Mouse (Mus musculus) neutrophil, adult 5-6 weeks (primary cell): ENCODE data around the gene Serf1. TPM values are rescaled to one million over a fixed set of nuclear protein-coding genes. Genes with fewer than 3 reads are reported as not detected.
"Not testable (repeated sequence)": the region's sequence is repeated elsewhere in the genome, so short reads cannot be mapped to it uniquely, and the experiment has no call there.

ENCODE experiments used
- ATAC-seq: fragments of 151-379, 151-347 bp; 2 replicates; pipeline ENCODE4 v1.8.0; 2017; ENCODE audit warnings: mild to moderate bottlenecking, moderate TSS enrichment; ENCODE audit not compliant: insufficient number of reproducible peaks, poor library complexity, low FRiP score, severe bottlenecking; ENCODE audit errors: extremely low read depth
- total RNA-seq: library from RNA; stranded (forward); fragments of 200-1000 nt; gene quantifications from 2 replicates; pipeline ENCODE4 v1.2.3, GENCODE M21; 2017

Gene Serf1
- total RNA-seq = 3.5 and 3.6 TPM in 2 replicates

DNA sequence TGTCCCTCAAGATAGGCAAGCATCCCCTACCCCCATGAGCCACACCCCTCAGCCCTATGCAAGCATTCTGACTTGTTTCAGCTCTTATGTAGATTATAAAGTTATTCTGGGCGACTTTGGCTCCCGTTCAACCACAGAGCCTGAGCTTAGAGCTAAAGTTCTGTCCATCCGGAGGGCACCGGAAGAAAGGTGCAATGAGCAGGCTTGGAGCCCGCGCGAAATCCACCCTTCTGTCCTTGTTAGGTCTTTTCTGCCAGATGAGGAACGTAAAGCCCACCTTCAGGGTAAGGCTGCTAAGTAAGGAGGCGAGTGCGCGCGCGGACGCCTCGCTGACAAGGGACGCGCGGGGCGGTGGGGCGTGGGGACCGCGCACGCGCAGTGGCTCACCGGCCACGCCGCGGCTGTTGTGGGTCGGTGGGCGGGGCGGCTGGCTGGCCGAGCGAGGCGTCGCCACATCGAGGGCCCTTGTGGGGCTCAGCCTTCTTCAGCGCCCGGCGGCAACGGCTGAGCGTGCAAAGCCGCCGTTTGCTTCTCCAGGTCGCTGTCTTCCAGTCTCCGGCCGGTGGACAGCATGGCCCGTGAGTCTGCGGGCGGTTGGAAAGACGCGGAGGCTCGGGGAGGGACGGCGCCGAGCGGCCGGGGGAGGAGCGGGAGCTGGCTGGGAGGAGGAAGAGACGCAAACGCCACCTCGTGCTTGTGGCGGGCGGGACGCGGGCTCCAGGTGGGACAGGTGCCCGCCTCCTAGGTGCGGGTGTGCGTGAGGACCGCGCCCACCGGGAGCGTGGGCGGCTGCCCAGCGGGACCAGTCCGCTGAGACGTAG lies at the start of gene Serf1:
Serf1 (plus strand) TSS at position 361 of the 821 bp plus-strand sequence.
- peak; percentile 11 for ATAC-seq

DNA sequence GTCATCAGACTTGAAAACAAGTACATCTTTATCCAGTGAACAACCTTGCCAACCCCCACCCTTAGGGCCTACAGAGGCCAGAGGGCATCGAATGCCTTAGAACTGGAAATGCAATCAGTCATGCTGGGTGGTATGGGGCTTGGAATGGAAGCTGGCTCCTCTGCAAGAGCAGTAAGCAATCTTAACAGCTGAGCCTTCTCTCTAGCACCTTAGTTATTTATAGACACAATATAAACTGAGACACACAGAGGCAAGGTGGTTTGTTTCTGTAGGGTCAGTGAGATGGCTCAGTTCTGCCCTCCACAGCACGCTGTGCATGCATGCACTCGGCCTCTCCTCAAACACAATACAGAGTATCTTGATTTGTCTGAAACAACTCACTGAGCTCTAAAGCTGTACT lies 43.9 kb upstream of the Serf1 start:
- no peak for ATAC-seq

DNA sequence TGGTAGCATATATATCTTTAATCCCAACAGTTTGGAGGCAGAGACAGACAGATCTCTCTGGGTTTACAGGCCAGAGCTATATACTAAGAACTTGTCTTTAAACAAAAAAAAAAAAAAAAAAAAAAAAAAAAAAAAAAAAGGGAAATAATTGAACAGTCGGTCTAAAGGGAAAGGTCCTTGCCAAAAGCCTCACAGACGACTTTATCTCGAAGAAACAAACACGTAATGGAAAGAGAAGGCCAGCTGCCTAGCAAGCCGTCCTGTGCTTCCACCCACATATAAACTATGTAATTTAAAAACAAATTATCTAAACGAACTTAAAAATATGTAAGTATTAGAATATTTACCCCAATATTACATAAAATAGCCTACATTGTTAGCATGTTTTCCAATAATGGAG lies 40.0 kb upstream of the Serf1 start:
- ATAC-seq = no peak

DNA sequence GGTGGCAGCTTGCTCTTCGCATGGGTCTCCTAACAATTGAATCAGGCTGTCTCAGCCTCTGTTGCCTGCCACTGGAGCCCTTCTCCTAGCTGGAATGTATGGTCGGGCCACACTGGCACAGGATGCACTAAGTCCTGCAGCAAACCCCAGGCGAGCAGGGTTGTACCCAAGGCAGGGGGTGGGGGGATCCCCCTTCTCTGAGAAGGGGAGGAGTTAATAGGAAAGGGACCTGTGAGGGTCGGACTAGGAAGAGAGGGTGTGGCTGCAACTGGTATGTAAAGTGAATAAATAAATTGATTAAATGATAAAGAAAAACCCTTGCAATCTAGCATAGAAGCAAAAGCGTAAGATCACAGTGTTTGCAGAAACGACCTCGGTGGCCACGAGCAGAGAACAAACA lies 36.3 kb upstream of the Serf1 start:
- no peak for ATAC-seq

DNA sequence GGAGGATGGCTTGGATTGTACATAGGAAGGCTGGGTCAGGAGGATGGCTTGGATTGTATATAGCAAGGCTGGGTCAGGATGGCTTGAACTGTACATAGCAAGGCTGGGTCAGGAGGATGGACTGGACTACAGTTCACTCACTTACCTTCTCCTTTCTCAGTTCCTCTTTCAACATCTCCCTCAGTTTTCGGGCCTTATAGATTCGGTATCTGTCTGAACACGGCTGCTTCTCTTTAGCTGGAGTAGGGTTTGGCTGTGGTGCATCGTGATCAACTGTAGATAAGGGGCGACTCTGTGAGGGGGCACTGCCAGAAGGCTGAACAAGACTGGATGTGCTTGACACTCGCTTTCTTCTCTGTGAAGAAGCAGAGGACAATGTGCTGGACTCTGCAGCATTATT lies 9.0 kb upstream of the Serf1 start:
- peak; percentile 23; the same call in 1 of the 2 replicates for ATAC-seq

DNA sequence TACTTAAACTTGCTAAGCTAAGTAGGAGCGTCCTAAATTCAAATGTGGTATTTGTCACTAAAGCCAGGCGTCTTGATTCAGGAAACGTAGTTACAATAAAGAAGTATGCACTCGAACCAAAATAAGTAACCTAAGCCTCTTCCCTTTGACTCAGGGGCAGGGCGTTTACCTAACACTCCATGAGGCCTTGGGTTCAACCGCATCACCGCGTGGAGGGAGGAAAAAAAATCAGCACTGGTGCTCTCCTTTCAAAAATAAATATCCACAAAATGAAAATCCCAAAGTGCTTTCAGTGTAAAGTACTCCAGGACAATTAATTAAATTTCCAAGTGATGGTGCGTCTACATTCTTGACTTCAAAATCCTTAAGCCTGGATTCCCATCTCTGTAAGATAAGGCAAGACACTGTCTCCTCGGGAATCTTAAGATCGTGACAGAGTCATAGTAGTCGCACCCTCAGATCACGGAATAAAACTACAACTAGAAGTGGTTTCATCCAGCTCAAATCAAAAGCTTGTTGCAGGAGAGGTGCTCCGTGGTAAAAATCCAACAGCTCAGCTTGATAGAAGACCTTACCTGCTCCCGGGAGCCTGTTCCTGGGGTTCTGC lies 4.7 kb upstream of the Serf1 start:
- ATAC-seq = no peak

DNA sequence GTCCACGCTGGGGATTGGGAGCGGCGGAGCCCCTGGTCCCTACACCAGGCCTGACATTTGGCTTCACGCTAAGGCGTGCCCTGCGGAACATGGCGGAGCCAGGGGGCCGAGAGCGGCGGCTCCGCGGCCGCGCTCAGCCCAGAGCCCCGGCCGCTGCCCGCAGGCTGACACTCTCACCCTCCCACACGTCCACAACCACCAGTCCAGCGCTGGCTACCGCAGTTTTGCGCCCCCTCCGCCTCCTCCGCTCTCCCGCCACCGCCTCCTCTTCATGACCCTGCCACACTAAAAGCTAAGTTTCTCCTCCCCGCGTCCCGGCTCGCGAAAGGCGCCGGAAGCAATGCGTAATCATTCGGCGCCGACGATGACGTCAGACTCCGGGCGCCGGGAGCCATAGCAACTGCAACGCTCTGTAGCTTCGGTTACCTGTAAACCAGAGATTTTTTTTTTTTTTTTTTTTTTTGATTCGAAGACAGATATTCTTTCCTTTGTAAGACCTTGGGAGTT lies 4.0 kb upstream of the Serf1 start, which contains the start of gene Bdp1:
Bdp1 (minus strand) TSS at position 323 of the 507 bp plus-strand sequence.
- peak; percentile 89 for ATAC-seq

DNA sequence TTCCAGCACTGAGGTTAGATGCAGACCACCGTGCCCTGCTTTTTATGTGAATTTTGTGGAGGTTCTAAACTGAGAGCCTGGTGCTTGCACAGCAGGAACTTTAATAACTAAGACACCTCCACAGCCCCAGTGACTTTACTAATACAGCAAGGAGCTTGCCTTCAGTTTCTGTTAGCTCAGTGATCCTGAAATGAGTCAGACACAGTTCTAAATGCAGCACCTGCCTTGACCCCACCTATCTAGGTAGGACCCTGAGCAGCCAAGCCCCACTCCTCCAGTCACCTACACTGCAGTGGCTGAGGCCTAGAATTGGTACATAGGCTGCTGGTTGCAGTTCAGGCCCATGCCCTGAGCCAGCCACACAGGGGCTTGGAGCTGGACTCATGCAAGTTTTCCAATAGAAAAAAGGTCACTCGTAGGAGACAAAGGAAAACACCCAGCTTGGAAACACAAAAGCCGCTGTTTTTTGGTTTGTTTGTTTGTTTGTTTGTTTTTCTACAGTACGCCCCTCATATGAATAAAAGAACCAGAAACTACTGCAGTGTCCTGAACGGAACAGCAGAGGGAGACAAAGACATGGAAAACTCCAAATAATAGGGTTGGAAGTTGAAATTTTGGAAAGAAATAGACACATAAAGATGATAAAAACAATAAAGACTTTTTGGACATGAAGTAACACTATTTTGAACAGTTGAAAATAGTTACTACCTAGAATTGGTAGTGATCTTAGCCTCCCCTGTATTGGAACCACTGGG lies 4.6 kb downstream of the Serf1 start:
- ATAC-seq = no peak

DNA sequence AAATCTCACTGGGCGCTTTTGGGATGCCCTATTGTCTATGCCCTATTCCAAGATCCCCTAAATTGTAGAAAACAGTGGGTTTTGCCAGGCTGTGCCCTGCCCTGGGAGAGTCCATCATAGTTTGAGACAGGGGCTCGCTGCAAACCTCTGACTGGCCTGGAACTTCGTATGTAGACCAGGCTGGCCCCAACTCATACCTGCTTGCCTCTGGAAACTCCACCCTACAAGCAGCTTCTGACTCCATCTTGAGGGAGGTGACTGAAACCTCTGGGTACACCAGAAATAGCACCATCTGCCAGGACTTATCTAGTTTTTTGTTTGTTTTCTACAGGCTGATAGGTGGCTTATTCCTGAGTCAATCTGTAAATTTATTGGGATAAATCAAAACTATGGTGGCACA lies 16.2 kb downstream of the Serf1 start:
- no peak for ATAC-seq

DNA sequence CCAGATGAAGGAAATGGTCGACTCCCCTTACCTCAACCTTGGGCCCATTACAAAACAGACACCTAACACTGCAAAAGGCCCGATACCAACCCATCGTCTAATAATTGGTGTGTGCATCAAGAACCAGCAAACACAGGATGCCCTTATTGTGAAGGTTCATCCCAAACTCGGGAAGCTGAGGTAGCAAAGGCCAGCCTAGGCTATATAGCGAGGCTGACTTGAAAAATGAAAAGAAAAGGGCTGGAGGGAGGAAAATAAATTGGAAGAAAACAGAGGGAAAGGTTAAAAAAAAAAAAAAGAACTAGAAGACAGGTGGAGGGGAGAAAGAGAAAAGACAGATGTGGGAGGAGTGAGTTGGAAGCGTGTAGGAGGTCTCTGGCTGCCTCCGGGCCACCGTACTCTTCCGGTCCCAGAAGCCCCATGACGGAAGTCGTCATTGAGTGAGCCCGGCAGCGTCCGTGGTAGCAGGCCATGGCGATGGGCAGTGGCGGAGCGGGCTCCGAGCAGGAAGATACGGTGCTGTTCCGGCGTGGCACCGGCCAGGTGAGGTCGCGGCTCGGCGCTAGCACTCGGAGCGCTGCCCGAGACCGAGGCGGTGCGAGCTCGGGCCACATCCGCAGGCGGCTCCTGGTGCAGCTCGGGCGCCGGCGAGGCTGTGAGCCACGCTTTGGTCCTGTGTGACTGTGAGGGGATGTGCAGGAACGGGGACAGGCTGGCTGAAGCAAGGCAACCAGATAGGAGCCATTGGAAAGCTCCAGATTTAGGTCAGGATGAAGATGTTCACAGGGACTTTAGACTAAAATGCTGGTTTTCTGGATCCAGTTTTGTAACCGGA lies 16.8 kb downstream of the Serf1 start, which contains the start of gene Smn1:
Smn1 (plus strand) TSS at position 430 of the 835 bp plus-strand sequence.
- peak; percentile 100 for ATAC-seq

DNA sequence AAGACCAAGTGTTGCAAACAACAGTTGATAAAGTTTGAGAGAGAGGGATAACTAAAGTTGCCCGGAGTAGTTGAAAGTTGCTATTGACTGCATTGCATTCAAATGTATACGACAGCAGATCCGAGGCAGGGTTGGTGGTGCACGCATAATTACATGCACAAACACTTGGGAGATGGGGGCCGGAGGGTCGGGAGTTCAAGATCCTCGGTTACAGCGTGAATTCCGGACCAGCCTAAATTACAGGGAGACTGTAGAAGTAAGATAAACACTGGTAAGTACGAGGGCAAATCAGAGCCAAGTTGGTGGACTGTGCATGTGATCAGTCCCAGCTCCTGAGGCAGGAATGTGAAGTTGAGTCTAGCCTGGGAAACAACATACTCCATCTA lies 17.4 kb downstream of the Serf1 start:
- ATAC-seq = no peak

DNA sequence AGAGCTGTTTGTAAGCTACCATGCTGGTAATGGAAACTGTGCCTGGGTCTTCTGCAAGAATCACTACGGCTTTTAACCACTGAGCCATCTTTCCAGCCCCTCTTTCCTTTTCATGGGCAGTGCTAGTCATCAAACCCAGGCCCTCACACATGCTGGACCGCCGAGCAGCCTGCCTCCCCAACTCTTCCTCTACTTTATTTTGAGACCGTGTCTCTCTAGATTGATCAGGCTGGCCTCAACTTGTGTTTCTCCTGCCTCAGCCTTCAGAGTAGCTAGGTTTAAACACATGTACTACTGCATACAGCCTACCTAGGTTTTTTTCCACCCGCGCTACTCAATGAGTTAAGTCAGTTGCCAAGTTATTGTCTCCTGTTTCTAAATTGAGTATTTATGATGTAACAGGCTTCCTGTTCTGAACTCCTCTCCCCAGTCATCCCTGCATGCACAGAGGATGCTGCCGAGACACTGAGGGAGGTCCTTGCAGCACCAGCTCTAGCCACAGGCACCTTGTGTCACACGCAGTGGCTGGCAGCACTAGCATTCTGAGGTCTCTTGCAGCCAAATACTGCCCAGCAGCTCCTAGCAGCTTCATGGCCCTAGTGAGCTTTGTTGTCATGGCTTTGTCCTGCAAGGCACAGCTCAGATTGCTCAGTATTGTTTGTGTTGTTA lies 34.0 kb downstream of the Serf1 start:
- peak; percentile 33; the same call in 1 of the 2 replicates for ATAC-seq

DNA sequence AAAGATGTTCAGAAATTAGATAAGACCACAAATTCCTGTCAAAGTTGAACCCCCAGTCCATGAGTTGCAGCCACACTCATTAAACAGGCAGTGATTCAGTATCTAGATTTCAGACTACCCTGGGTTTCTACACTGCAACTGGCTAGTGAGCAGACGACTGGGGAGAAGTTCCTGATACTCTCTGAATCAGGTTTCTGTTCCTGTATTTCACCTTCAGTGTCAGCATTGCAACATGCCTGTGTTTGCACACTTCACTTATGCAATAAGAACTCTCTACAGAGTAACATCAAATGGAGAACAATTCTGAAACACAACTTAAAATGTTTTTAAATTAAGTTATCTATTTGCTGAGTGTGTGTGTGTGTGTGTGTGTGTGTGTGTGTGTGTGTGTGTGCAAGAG lies 44.8 kb downstream of the Serf1 start:
- ATAC-seq = peak; percentile 96

DNA sequence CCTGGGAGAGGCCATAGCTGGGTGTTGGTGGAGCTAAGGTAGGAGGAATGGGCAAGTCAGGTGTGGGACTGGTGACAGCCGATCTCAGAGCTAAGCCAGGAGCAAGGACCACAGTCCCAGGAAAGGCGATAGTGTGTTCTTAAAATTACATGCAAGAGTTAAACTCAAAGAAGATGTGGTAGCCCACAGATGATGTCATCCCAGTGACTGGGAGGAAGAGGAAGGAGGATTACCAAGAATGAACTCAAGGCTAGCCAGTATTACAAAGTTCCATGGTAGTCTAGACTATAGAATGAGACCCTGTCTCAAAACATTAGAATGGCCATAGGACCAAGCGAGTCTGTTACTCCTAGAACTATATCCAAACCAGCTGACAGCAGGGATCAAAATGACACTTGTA lies 48.8 kb downstream of the Serf1 start:
- peak; percentile 45; the same call in 1 of the 2 replicates for ATAC-seq

DNA sequence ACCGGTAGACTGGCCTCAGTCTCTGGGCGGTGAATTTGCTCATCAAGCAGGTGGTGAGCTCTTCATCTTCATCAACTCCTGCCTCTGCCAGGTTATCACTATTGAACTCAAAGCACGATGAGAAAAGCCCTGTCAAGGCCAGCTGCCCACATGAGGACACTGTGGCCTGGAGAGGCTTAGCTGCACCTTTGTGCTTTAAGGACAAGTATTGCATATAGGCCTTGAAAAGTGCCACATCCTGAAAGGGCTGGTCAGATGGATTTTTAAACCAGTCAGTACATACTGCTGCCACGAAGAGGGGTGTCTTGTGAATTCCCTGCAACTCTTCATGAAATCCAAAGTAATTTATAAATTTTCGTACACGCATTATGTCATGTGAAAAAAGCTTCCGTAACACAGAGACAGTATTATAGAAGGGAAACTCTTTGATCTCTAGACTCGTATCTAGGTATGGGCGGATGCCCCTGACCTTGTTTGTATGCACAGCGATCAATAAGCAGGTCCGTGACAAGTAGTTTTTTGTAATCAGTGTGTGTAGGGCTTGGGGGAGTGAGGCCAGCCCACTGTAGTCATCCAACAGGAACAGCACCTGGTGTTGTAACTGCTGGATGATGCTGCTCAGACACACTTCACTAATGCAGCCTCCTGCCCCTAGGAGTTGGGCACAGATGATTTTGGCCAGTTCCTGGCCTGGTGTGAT lies 53.5 kb downstream of the Serf1 start:
- ATAC-seq = not testable (repeated sequence)

DNA sequence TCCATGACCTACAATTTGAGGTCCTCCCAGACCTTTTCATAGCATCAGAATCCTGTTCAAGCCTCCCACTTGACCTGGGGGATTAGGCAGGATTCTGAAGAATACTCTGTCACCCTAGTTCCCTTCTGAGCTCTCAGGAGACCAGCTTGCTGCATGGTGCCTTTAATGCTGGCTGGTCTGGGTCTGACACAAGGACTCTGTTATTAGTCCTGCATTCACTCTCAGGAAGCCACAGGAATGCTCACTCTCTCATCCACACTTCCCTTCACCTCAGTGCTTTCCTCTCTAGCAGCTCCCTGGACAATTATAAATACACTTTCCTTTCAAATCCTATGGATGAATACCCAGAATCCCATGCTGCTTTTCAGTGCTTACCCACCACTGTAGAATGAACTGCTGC lies 54.7 kb downstream of the Serf1 start:
- not testable (repeated sequence) for ATAC-seq
